Mouse (Mus musculus) frontal cortex, postnatal 10 days (tissue): Measurements from ENCODE around the gene Zfp385b.

Experiments used
- DNase-seq, 2 experiments: peaks; one replicate each; pipeline ENCODE4 v3.0.0; 2022; ENCODE audit warnings: low spot score in 2 of 2, mixed read lengths in 1 of 2

Gene Zfp385b

GRCm38 (mm10) chr2:77790846-77791245, 28.6 kb downstream of the Zfp385b start:
- DNase-seq = no peak

GRCm38 (mm10) chr2:77790295-77790694, 29.1 kb downstream of the Zfp385b start:
- DNase-seq = no peak

- no peak for DNase-seq
Observed at GRCm38 (mm10) chr2:77781390-77781789, 38.0 kb downstream of the Zfp385b start.

- DNase-seq = no peak
Observed at GRCm38 (mm10) chr2:77777781-77778180, 41.7 kb downstream of the Zfp385b start.

GRCm38 (mm10) chr2:77777047-77777686, 42.3 kb downstream of the Zfp385b start:
- DNase-seq = no peak

GRCm38 (mm10) chr2:77775247-77775880, 44.1 kb downstream of the Zfp385b start:
- DNase-seq = no peak

- no peak for DNase-seq
Observed at GRCm38 (mm10) chr2:77770056-77770697, 49.3 kb downstream of the Zfp385b start.

- DNase-seq = no peak
Observed at GRCm38 (mm10) chr2:77768321-77768886, 51.0 kb downstream of the Zfp385b start.

- DNase-seq = no peak
Observed at GRCm38 (mm10) chr2:77761967-77762366, 57.5 kb downstream of the Zfp385b start.

- DNase-seq = peak; percentile 21 to 30
Observed at GRCm38 (mm10) chr2:77758403-77759071, 60.9 kb downstream of the Zfp385b start.

GRCm38 (mm10) chr2:77752491-77752890, 66.9 kb downstream of the Zfp385b start:
- no peak for DNase-seq

GRCm38 (mm10) chr2:77749631-77750030, 69.8 kb downstream of the Zfp385b start:
- no peak for DNase-seq

- no peak for DNase-seq
Observed at GRCm38 (mm10) chr2:77746417-77746816, 73.0 kb downstream of the Zfp385b start.

- no peak for DNase-seq
Observed at GRCm38 (mm10) chr2:77745246-77745645, 74.2 kb downstream of the Zfp385b start.

- no peak for DNase-seq
Observed at GRCm38 (mm10) chr2:77742359-77742758, 77.1 kb downstream of the Zfp385b start.

- DNase-seq = no peak
Observed at GRCm38 (mm10) chr2:77730196-77730595, 89.2 kb downstream of the Zfp385b start.

GRCm38 (mm10) chr2:77726798-77727197, 92.6 kb downstream of the Zfp385b start:
- DNase-seq = no peak

GRCm38 (mm10) chr2:77720806-77721205, 98.6 kb downstream of the Zfp385b start:
- no peak for DNase-seq

GRCm38 (mm10) chr2:77716367-77716766, 103.1 kb downstream of the Zfp385b start:
- no peak for DNase-seq

GRCm38 (mm10) chr2:77713886-77714285, 105.6 kb downstream of the Zfp385b start:
- no peak for DNase-seq

GRCm38 (mm10) chr2:77711751-77712150, 107.7 kb downstream of the Zfp385b start:
- DNase-seq = no peak

- no peak for DNase-seq
Observed at GRCm38 (mm10) chr2:77709206-77709794, 110.1 kb downstream of the Zfp385b start.
